Mouse (Mus musculus): ENCODE measurements around the gene Elp4. TPM values are rescaled to one million over a fixed set of nuclear protein-coding genes. Genes with fewer than 3 reads are reported as not detected.

Gene Elp4
- polyA plus RNA-seq, 1 experiment = 7.0 TPM

DNA sequence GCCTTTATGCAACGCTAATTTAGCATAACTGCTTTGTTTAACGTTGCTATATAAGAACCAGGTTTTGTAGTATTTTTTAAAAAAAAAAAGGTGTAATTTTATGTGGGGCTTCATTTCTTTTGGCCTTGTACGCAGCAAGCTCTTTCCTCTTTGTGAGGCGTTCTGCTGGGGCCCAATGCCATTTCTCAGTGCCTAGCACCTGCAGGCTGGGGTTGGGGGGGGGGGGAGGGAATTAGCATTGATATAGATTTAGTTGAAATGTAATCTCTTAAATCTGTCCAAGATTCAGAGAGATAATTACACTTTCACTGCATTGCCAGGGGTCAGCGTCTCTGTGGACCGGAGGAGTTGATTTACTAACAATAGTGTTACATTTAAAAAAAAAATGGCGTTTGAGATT, 241.8 kb downstream of the Elp4 start:
- Histone ChIP-seq H3K4me3 (ENCODE audit: insufficient read depth, poor library complexity, severe bottlenecking) (no peak overlapping the region), H3ac (ENCODE audit: control insufficient read depth, insufficient read length, low read depth) (no peak overlapping the region), H3K36me3 (ENCODE audit: control insufficient read depth, insufficient read depth) (no peaks in the 10 kb centered on the region), H3K27me3 (ENCODE audit: control insufficient read depth, insufficient read depth, insufficient read length) (peaks cover 49% of the 10 kb centered on the region), H3K79me2 (ENCODE audit: control insufficient read depth, insufficient read depth) (no peaks in the 10 kb centered on the region), H3K79me3 (ENCODE audit: low read depth) (no peaks in the 10 kb centered on the region)
- TF ChIP-seq MYOG (IDR thresholded peaks at IDR 0.05; ENCODE audit: control insufficient read depth, extremely low read depth, insufficient read length) (no peak), CEBPB (IDR thresholded peaks at IDR 0.05; ENCODE audit: low read depth) (no peak), MAX (IDR thresholded peaks at IDR 0.05) (no peak), FOSL1 (IDR thresholded peaks at IDR 0.05; ENCODE audit: insufficient read depth, low read length, poor library complexity, severe bottlenecking) (no peak), MYOD1 (IDR thresholded peaks at IDR 0.05; ENCODE audit: control insufficient read depth, insufficient read length, low read depth) (no peak), USF1 (IDR thresholded peaks at IDR 0.05; ENCODE audit: low read depth) (no peak), CTCF (IDR thresholded peaks at IDR 0.05; ENCODE audit: control insufficient read depth, insufficient read depth, insufficient read length) (no peak)

- H3K79me3 ChIP-seq (ENCODE audit: low read depth) = no peaks in the 10 kb centered on the region
- H3K79me2 ChIP-seq (ENCODE audit: control insufficient read depth, insufficient read depth) = no peaks in the 10 kb centered on the region
- TF ChIP-seq MYOG (IDR thresholded peaks at IDR 0.05; ENCODE audit: control insufficient read depth, extremely low read depth, insufficient read length) (no peak), FOSL1 (IDR thresholded peaks at IDR 0.05; ENCODE audit: insufficient read depth, low read length, poor library complexity, severe bottlenecking) (no peak), MYOD1 (IDR thresholded peaks at IDR 0.05; ENCODE audit: control insufficient read depth, insufficient read length, low read depth) (no peak), MAX (IDR thresholded peaks at IDR 0.05) (no peak), CTCF (IDR thresholded peaks at IDR 0.05; ENCODE audit: control insufficient read depth, insufficient read depth, insufficient read length) (no peak), CEBPB (IDR thresholded peaks at IDR 0.05; ENCODE audit: low read depth) (no peak), USF1 (IDR thresholded peaks at IDR 0.05; ENCODE audit: low read depth) (no peak)
- no peak overlapping the region for H3K4me3 ChIP-seq (ENCODE audit: insufficient read depth, poor library complexity, severe bottlenecking)
- no peaks in the 10 kb centered on the region for H3K36me3 ChIP-seq (ENCODE audit: control insufficient read depth, insufficient read depth)
- peaks cover 44% of the 10 kb centered on the region for H3K27me3 ChIP-seq (ENCODE audit: control insufficient read depth, insufficient read depth, insufficient read length)
- no peak overlapping the region for H3ac ChIP-seq (ENCODE audit: control insufficient read depth, insufficient read length, low read depth)
Measured at GRCm38 (mm10) chr2:105662121-105662520, 242.2 kb downstream of the Elp4 start.

DNA sequence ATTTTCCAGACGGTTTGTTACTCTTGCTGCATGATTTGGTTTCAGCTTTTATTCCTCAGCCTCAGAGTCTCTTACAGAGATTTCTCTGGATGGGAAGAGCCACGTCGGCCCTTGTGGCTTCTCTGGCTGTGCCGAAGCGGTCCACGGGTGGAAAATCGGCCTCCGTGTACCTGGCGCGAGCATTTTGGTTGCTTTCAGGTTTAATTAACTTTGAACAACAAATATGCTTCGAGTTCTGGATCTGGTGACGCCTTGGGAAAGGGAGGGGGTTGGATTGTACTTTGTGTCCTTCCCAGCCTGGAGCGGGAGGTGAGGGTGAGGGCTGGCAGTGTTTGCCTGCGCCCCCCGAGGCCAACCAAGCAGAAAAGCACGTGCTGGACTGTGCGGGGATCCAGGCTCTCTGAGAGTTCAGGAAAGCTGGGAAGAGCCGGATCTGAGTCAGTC, 242.7 kb downstream of the Elp4 start:
- no peaks in the 10 kb centered on the region for H3K36me3 ChIP-seq (ENCODE audit: control insufficient read depth, insufficient read depth)
- no peaks in the 10 kb centered on the region for H3K79me2 ChIP-seq (ENCODE audit: control insufficient read depth, insufficient read depth)
- no peak for TF ChIP-seq USF1 (IDR thresholded peaks at IDR 0.05; ENCODE audit: low read depth)
- TF ChIP-seq MYOG (IDR thresholded peaks at IDR 0.05; ENCODE audit: control insufficient read depth, extremely low read depth, insufficient read length) = no peak
- TF ChIP-seq CEBPB (IDR thresholded peaks at IDR 0.05; ENCODE audit: low read depth) = no peak
- TF ChIP-seq FOSL1 (IDR thresholded peaks at IDR 0.05; ENCODE audit: insufficient read depth, low read length, poor library complexity, severe bottlenecking) = no peak
- TF ChIP-seq MAX (IDR thresholded peaks at IDR 0.05) = no peak
- no peak for TF ChIP-seq CTCF (IDR thresholded peaks at IDR 0.05; ENCODE audit: control insufficient read depth, insufficient read depth, insufficient read length)
- TF ChIP-seq MYOD1 (IDR thresholded peaks at IDR 0.05; ENCODE audit: control insufficient read depth, insufficient read length, low read depth) = no peak
- peaks cover 39% of the 10 kb centered on the region for H3K27me3 ChIP-seq (ENCODE audit: control insufficient read depth, insufficient read depth, insufficient read length)
- H3K79me3 ChIP-seq (ENCODE audit: low read depth) = no peaks in the 10 kb centered on the region
- no peak overlapping the region for H3ac ChIP-seq (ENCODE audit: control insufficient read depth, insufficient read length, low read depth)
- H3K4me3 ChIP-seq (ENCODE audit: insufficient read depth, poor library complexity, severe bottlenecking) = no peak overlapping the region

DNA sequence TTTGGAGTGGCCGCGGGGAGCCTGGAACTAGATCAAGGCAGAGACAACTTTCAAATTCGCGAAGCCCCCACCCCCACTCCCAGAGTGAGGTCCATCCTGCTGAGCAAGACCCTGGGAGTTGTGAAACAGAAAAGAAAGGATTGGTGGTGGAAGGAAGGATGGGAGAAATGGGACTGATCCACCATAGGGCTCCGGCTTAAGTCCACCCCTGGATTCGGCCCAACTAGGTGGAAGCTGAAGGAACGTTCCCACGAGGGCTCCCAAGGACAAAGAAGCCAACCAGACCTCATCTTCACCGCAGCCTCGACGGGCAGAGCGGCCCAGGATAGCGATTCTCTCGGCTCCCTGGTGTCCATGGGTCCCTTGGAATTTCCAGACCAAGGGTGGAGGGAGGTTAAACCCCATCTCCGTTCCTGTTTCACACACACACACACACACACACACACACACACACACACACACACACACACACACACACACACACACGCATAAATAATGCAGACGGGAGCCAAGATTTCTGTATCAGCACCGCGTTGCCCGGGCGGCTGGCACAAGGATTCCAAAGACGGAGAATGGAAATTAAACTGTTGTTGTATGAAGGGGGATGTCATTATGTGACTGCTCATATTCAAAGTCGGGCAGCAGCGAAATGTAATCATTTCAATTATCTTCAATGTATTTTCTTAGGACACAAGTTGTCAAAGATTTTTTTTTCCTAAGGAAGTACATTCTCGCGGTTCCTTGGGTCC, 243.3 kb downstream of the Elp4 start:
- TF ChIP-seq USF1 (IDR thresholded peaks at IDR 0.05; ENCODE audit: low read depth) = no peak
- no peak for TF ChIP-seq MAX (IDR thresholded peaks at IDR 0.05)
- TF ChIP-seq MYOG (IDR thresholded peaks at IDR 0.05; ENCODE audit: control insufficient read depth, extremely low read depth, insufficient read length) = no peak
- TF ChIP-seq FOSL1 (IDR thresholded peaks at IDR 0.05; ENCODE audit: insufficient read depth, low read length, poor library complexity, severe bottlenecking) = no peak
- TF ChIP-seq MYOD1 (IDR thresholded peaks at IDR 0.05; ENCODE audit: control insufficient read depth, insufficient read length, low read depth) = no peak

DNA sequence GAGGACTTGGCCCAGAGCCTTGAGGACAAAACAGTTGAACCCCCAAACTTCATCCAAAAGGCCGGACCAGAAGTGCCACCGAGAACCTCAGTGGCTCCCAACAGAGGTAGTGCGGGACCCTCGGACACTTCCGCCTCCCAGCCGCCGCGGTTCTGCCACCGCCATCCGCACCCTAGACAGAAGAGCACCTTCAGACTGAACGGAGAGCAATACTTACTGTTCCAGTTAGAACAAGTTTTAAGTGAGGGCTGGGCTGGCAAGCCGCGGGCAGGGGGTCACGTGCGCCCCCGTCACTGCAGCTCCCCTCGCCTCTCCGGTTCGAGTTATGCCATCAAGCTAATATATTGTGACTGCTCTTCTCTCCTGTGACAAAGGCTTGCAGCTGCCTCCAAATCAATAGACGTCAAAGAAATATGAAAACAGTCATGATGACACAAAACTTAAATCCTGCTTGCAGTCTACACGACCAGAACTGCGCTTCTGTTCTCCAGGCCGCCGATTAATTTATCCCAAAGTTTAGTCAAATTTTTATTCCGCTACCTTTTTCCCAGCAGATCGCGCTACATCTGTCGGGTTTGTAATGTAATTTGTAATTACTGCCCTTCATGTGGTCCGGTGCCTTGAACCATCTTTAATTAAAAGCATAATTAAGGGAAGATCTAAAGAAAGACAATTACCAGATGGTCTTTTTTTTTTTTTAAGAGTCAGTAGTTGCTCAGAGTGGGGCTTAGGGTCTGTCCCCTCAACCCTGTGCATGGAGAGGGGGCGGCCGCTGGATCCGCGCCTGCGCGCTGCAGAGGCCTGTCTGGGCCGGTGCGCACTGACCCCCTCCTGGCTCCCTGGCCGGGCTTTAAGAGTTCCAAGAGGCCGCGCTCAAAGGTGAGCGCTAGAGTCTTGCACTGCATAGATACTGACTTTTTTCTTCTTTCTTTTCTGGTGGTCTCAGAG, 244.2 kb downstream of the Elp4 start:
- H3K79me3 ChIP-seq (ENCODE audit: low read depth) = no peaks in the 10 kb centered on the region
- H3K79me2 ChIP-seq (ENCODE audit: control insufficient read depth, insufficient read depth) = no peaks in the 10 kb centered on the region
- TF ChIP-seq CTCF (IDR thresholded peaks at IDR 0.05; ENCODE audit: control insufficient read depth, insufficient read depth, insufficient read length) (no peak), CEBPB (IDR thresholded peaks at IDR 0.05; ENCODE audit: low read depth) (no peak), MAX (IDR thresholded peaks at IDR 0.05) (no peak), USF1 (IDR thresholded peaks at IDR 0.05; ENCODE audit: low read depth) (no peak), FOSL1 (IDR thresholded peaks at IDR 0.05; ENCODE audit: insufficient read depth, low read length, poor library complexity, severe bottlenecking) (no peak), MYOD1 (IDR thresholded peaks at IDR 0.05; ENCODE audit: control insufficient read depth, insufficient read length, low read depth) (no peak), MYOG (IDR thresholded peaks at IDR 0.05; ENCODE audit: control insufficient read depth, extremely low read depth, insufficient read length) (no peak)
- no peak overlapping the region for H3K4me3 ChIP-seq (ENCODE audit: insufficient read depth, poor library complexity, severe bottlenecking)
- no peak overlapping the region for H3ac ChIP-seq (ENCODE audit: control insufficient read depth, insufficient read length, low read depth)
- no peaks in the 10 kb centered on the region for H3K36me3 ChIP-seq (ENCODE audit: control insufficient read depth, insufficient read depth)
- peaks cover 34% of the 10 kb centered on the region for H3K27me3 ChIP-seq (ENCODE audit: control insufficient read depth, insufficient read depth, insufficient read length)

More for the DNA sequence above, 243.3 kb downstream of the Elp4 start:
- Histone ChIP-seq H3K27me3 (ENCODE audit: control insufficient read depth, insufficient read depth, insufficient read length) (peaks cover 34% of the 10 kb centered on the region), H3K79me2 (ENCODE audit: control insufficient read depth, insufficient read depth) (no peaks in the 10 kb centered on the region), H3ac (ENCODE audit: control insufficient read depth, insufficient read length, low read depth) (no peak overlapping the region), H3K79me3 (ENCODE audit: low read depth) (no peaks in the 10 kb centered on the region), H3K36me3 (ENCODE audit: control insufficient read depth, insufficient read depth) (no peaks in the 10 kb centered on the region), H3K4me3 (ENCODE audit: insufficient read depth, poor library complexity, severe bottlenecking) (no peak overlapping the region)
